Mouse (Mus musculus) liver, postnatal 0 days (tissue): Measurements from ENCODE around the gene Tekt5. TPM values are rescaled to one million over a fixed set of nuclear protein-coding genes. Genes with fewer than 3 reads are reported as not detected.

ENCODE experiments used
- ATAC-seq: fragments of 200-750 bp; cut with Nextera tagmentation; 2 replicates; pipeline ENCODE4 v1.8.0; 2017; ENCODE audit warnings: mild to moderate bottlenecking, moderate library complexity
- DNase-seq: peaks from one replicate; pipeline ENCODE4 v3.0.0-alpha.2; 2016
- H3K27ac ChIP-seq: fragments of 300-500 bp; sonication (generic); 2 replicates; pipeline ENCODE4 v1.5.1; 2014; ENCODE audit warnings: antibody characterized with exemption, moderate library complexity, mild to moderate bottlenecking, low read depth
- H3K27me3 ChIP-seq: fragments of 300-500 bp; sonication (generic); 2 replicates; pipeline ENCODE4 v1.6.1; 2014; ENCODE audit warnings: low read length, control low read depth, mixed read lengths; ENCODE audit not compliant: insufficient read depth
- H3K36me3 ChIP-seq: fragments of 300-500 bp; sonication (generic); replicated peaks from 2 replicates; pipeline ENCODE4 v1.6.1; 2014; ENCODE audit warnings: mild to moderate bottlenecking, control low read depth, low read length, moderate library complexity, mixed read lengths; ENCODE audit not compliant: insufficient read depth
- H3K4me1 ChIP-seq: fragments of 300-500 bp; sonication (generic); 2 replicates; pipeline ENCODE4 v1.6.1; 2014; ENCODE audit warnings: antibody characterized with exemption, mild to moderate bottlenecking, control low read depth; ENCODE audit not compliant: insufficient read depth
- H3K4me2 ChIP-seq: fragments of 300-500 bp; sonication (generic); 2 replicates; pipeline ENCODE4 v1.6.1; 2014; ENCODE audit warnings: low read depth, mild to moderate bottlenecking, low read length, moderate library complexity, mixed read lengths
- H3K4me3 ChIP-seq: fragments of 300-500 bp; sonication (generic); 2 replicates; pipeline ENCODE4 v1.5.1; 2014; ENCODE audit warnings: low read depth, low read length
- H3K9ac ChIP-seq: fragments of 300-500 bp; sonication (generic); replicated peaks from 2 replicates; pipeline ENCODE4 v1.6.1; 2014; ENCODE audit warnings: mild to moderate bottlenecking, moderate library complexity
- H3K9me3 ChIP-seq: fragments of 300-500 bp; sonication (generic); 2 replicates; pipeline ENCODE4 v1.6.1; 2016; ENCODE audit warnings: mild to moderate bottlenecking, control low read depth, low read length, mixed read lengths
- CTCF ChIP-seq: sonication (generic); IDR thresholded peaks from 2 replicates; pipeline ENCODE4 v1.5.1; 2016; ENCODE audit warnings: antibody characterized with exemption, low read depth
- EP300 ChIP-seq: IDR thresholded peaks from 2 replicates; pipeline ENCODE4 v1.6.1; 2016; ENCODE audit warnings: antibody characterized with exemption, low read depth, mild to moderate bottlenecking
- WGBS: fragments of 180-500 bp; shearing (Covaris S2); extraction: QIAGEN DNeasy Blood & Tissue Kit; methylation state at CpG from one replicate; pipeline ENCODE4 v1.1.7; 2014; ENCODE audit not compliant: insufficient replicate concordance; 5-methylcytosine and 5-hydroxymethylcytosine counted together
- polyA plus RNA-seq: library from polyadenylated mRNA; unstranded; fragments of >200 nt; fragmentation: Nextera tagmentation; extraction: Ambion mirVana; gene quantifications from 2 replicates; pipeline ENCODE4 v1.2.1, GENCODE M21; 2015

Tekt5 gene
- polyA plus RNA-seq = 0.07 TPM in 1 of 2 replicates, not detected in the other

- WGBS = 21% methylated on average over 37 of the region's 37 CpGs
- Histone ChIP-seq H3K27me3 (peaks cover 6% of the 10 kb centered on the region; the same call in 1 of the 2 replicates), H3K4me1 (no peaks in the 10 kb centered on the region; the same call in 1 of the 2 replicates), H3K9me3 (no peaks in the 10 kb centered on the region), H3K9ac (no peak within 1 kb of the TSS), H3K27ac (no peak within 1 kb of the TSS), H3K36me3 (no peaks in the 10 kb centered on the region), H3K4me2 (peak within 1 kb of the TSS; percentile 54), H3K4me3 (peak within 1 kb of the TSS; percentile 13; the same call in 1 of the 2 replicates)
- ATAC-seq (peak; percentile 53), DNase-seq (peak; percentile 52)
- TF ChIP-seq CTCF (peak; percentile 71), EP300 (no peak)
These were observed at the start of gene Tekt5 for GRCm38 (mm10) chr16:10394699-10395540. Tekt5 (minus strand) TSS chr16:10395490.

GRCm38 (mm10) chr16:10443723-10444122, 48.4 kb upstream of the Tekt5 start:
- Histone ChIP-seq H3K4me2 (no peak overlapping the region), H3K4me3 (no peak overlapping the region), H3K27ac (no peak overlapping the region), H3K4me1 (peaks cover 8% of the 10 kb centered on the region; the same call in 1 of the 2 replicates), H3K9me3 (no peaks in the 10 kb centered on the region), H3K27me3 (no peaks in the 10 kb centered on the region), H3K9ac (no peak overlapping the region), H3K36me3 (no peaks in the 10 kb centered on the region)
- no peak for TF ChIP-seq EP300
- TF ChIP-seq CTCF = no peak
- no peak for DNase-seq
- no peak for ATAC-seq

DNA sequence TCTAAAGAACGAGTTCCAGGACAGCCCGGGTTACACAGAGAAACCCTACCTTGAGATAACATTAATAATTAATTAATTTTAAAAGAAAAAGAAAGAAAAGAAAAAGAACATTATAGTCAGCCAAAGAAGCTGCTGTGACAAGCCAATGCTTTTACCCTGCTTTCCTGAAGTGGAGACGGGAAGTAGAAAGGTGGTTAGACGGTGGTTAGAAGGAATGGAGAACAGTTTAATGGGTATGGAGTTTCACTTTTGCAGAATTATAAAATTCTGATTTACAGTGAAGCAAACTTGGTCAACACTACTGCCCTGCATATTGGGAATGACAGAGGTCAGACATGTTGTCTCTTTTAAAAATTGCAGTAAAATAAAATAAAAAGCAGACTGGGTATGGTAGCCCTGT, 46.5 kb upstream of the Tekt5 start:
- Histone ChIP-seq H3K27me3 (no peaks in the 10 kb centered on the region), H3K27ac (no peak overlapping the region), H3K36me3 (no peaks in the 10 kb centered on the region), H3K9ac (no peak overlapping the region), H3K9me3 (no peaks in the 10 kb centered on the region), H3K4me3 (no peak overlapping the region), H3K4me1 (no peaks in the 10 kb centered on the region), H3K4me2 (no peak overlapping the region)
- no peak for TF ChIP-seq EP300
- no peak for TF ChIP-seq CTCF
- ATAC-seq (no peak), DNase-seq (no peak)
- 67% methylated on average over 4 of the region's 4 CpGs for WGBS

- H3K9ac ChIP-seq = no peak overlapping the region
- TF ChIP-seq EP300 = no peak
- no peak for TF ChIP-seq CTCF
- DNase-seq (no peak), ATAC-seq (no peak)
- no peak overlapping the region for H3K4me2 ChIP-seq
- H3K9me3 ChIP-seq = no peaks in the 10 kb centered on the region
- no peaks in the 10 kb centered on the region for H3K36me3 ChIP-seq
- H3K4me1 ChIP-seq = no peaks in the 10 kb centered on the region
- no peaks in the 10 kb centered on the region for H3K27me3 ChIP-seq
- H3K27ac ChIP-seq = no peak overlapping the region
- WGBS = 53% methylated on average over 6 of the region's 6 CpGs
- H3K4me3 ChIP-seq = no peak overlapping the region
These were observed 46.0 kb upstream of the Tekt5 start for GRCm38 (mm10) chr16:10441328-10441727.

DNA sequence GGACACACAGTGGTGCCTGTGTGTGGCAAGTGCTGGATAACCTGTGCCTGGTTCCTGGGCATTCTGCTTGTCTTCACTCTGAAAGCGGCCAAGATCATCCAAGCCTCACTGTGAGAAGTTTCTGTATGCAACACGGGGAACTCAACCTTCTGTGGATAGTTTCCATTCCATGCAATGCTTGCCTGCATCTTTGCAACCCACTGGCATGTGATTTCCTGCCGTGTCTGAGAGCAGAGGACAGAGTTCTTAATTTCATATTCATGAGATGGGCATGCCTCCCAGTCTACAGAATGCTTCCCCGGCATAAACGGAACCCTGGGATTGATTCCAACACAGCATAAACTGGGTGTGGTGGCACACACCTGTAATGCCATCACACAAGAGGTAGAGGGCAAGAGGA, 42.8 kb upstream of the Tekt5 start:
- H3K27me3 ChIP-seq = no peaks in the 10 kb centered on the region
- H3K27ac ChIP-seq = no peak overlapping the region
- TF ChIP-seq CTCF (no peak), EP300 (no peak)
- 0 out of 2 replicates have a peak, but pooled peaks cover 5% of the 10 kb centered on the region for H3K4me1 ChIP-seq
- H3K4me3 ChIP-seq = no peak overlapping the region
- no peak overlapping the region for H3K9ac ChIP-seq
- no peak for DNase-seq
- no peaks in the 10 kb centered on the region for H3K36me3 ChIP-seq
- no peak overlapping the region for H3K4me2 ChIP-seq
- ATAC-seq = no peak
- WGBS = 62% methylated on average over 5 of the region's 5 CpGs
- no peaks in the 10 kb centered on the region for H3K9me3 ChIP-seq

DNA sequence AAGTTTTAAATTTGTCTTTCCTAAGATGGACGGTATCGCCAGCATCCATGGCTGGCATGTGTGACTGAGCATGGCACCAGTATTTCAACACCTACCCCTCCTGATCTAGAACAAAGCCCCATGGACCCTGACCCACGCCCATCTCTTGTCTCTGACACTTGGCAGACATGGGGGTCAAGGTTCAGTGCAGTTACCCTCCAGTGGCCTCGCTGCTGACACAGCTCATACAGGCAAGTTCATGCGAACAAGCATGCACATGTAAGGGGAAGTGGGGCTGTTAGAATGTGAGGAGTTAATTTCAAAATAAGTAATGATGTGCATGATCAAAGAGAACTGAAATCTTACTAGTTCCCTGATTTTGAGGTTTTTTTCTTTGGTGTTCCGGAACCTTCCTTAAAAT, 40.9 kb upstream of the Tekt5 start:
- H3K4me1 ChIP-seq = 0 out of 2 replicates have a peak, but pooled peaks cover 5% of the 10 kb centered on the region
- no peak; the same call in 1 of the 2 replicates for ATAC-seq
- no peaks in the 10 kb centered on the region for H3K27me3 ChIP-seq
- H3K4me3 ChIP-seq = no peak overlapping the region
- H3K36me3 ChIP-seq = no peaks in the 10 kb centered on the region
- WGBS = 72% methylated on average over 6 of the region's 6 CpGs
- TF ChIP-seq EP300 = no peak
- TF ChIP-seq CTCF = no peak
- H3K9me3 ChIP-seq = no peaks in the 10 kb centered on the region
- no peak overlapping the region for H3K9ac ChIP-seq
- H3K4me2 ChIP-seq = no peak overlapping the region
- no peak overlapping the region for H3K27ac ChIP-seq
- no peak for DNase-seq
